Mouse (Mus musculus) gonadal fat pad, adult 2 months (tissue): Measurements from ENCODE around the gene Bco2. TPM values are rescaled to one million over a fixed set of nuclear protein-coding genes. Genes with fewer than 3 reads are reported as not detected.

ENCODE experiments used
- DNase-seq: peaks from one replicate; pipeline ENCODE4 v3.0.0-alpha.2; 2012; ENCODE audit warnings: low read depth
- polyA plus RNA-seq: library from polyadenylated mRNA; depleted of rRNA; stranded (reverse); fragments of >200 nt; gene quantifications from 2 replicates; pipeline ENCODE4 v1.2.3, GENCODE M21; 2012; rRNA removed

Bco2 gene
- polyA plus RNA-seq, 1 experiment = 0.34 TPM

DNA sequence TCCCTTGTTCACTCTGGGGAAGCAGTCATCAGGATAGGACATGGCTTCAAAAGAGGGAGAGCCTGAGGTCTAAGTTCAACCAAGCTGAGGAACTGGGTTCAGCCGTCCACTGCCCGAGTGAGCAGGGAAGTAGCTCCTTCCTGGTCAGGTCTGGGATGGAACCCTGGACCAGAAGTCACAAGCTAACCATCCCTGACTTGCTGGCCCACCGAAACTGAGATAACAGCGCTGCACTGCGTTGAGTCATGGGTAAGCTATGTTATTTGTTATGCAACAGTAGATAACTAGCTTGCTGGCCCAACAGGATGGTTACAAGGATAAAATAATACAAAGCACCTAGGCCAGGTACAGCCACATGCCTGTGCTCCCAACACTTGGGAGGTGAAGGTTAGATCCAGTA lies 39.5 kb downstream of the Bco2 start:
- DNase-seq = no peak

DNA sequence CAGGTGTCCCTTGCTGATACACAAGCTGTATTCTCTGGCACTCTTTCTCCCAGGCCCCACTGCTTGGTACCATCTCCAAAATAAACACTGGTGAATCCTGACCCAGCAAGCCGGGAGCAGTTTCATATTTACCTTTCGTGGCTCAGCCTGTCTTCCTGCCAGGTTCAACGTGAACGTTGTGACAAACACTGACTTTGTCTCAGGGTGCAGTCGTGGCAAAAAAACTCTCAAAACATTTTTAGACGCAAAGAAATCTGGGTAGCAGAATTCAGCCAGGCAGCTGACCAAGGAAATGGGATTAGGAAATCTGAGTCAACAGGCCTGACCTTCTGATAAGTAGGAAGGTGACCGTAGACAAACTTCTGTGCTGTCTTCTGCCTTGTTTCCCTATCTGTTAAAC lies 47.4 kb downstream of the Bco2 start:
- DNase-seq = peak; percentile 85

DNA sequence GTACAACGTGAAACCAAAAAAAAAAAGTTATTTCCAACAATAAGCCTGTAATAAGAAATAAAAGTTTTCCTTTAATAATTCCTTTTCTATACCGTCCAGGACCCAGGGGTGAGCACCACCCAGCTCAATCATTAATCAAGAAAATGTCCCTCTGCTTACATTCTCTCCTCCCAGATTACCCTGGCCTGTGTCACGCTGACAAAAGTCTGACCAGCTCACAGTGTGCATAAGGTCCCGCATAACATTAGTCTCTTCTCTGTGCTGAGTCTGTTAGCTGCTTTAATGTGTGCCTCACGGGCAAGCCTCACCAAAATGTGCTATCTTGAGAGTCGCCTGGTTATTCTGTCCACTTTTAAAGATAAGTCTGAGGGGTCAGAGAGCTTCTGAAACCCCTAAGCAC lies 49.6 kb downstream of the Bco2 start:
- DNase-seq = no peak

DNA sequence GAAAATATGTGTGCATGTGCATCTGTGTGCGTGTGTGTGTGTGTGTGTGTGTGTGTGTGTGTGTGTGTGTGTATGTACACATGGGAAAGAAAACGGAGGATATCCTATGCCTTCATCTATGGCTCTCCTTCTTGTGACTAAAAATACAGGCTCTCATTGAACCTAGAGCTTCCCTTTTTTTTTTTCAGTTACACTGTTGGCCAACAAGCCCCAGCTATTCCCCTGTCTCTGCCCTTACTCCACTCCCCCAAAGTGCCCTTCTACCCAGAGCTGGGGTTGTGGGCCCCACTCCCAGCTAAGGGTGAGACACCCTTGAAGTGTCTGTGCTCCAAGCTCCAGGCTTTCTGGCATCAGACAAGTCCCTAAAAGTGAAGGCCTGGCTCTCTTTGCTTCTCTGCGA lies 52.0 kb downstream of the Bco2 start:
- DNase-seq = no peak

DNA sequence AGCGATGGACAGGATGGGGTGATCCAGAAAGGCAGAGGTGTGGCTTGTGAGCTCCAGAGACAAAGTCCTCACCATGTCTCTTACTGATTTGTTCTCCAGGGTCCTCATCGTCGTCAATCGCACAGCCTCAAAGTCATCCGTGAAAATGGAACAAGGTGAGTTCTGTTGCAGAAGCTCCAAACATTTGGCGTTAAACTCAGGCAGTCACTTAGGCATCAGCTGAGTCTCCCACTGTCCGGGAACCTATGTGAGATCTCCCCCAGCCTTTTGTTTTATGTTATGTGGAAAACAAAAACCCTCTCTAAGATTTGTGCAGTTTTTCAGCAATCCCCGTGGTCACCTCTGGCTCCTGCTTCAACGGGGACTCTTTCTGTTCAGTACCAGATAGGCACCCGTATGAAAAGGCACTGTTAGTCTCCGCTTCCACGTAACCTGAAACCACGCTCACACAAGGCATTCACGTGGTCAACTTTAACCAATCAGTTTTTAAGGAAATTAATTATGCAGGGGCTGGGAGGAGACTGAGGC lies 53.9 kb downstream of the Bco2 start:
- DNase-seq = no peak

DNA sequence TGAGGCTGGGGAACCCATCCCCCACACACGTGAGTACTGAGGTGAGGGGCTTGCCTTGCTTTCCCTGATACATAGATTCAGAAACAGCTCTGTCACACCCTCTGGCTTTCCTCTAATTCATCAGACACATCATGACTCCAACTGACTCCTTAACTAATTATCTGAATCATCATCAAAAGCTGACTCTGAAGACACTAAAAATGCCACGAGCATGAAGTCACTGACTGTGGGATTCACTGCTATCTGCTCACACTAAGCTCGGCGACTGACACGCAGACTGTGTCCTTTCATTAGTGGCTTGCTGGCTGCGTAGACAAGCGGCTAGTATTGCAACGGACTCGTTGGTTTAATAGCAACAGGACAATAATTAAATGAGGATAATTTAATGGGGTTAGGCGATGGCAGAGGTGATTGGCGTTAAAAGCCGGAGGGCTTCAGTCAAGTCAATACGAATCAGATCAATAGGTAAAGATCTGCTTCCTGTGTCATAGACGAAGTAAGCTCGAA lies 54.5 kb downstream of the Bco2 start:
- DNase-seq = no peak

DNA sequence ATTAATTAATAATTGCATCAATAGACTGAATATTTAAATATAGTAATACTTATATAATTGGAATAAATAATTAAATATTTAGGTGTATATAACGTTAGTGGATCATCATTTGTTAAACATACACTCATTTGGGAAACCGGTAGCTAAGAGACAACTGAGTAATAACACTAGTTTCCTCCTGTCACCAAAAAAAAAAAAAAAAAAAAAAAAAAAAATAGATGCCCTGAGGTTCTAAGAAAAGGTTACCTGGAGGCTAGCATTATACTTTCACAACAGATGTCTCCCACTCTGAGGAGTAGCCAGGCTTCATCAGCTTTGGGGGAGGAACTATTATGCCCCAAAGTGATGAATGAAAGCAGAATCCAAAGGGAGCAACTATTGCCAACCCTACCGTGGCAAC lies 55.2 kb downstream of the Bco2 start:
- no peak for DNase-seq

DNA sequence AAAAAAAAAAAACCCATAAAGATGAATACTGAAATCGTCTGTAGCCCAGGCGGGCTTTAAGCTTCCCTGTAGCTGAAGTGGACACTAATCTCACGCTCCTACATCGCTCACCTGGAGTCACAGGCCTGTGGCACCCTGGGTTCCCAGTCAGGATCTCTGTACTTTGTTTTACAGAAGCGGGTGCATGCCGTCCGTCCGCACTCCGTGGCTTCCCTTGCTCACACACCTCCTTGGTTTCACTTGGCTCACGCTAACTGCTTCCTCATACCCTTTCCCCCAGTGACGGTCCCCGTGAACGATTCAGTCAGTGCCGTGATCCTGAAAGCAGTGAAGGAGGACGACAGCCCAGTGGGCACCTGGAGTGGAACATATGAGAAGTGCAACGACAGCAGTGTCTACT lies 56.2 kb downstream of the Bco2 start:
- no peak for DNase-seq

DNA sequence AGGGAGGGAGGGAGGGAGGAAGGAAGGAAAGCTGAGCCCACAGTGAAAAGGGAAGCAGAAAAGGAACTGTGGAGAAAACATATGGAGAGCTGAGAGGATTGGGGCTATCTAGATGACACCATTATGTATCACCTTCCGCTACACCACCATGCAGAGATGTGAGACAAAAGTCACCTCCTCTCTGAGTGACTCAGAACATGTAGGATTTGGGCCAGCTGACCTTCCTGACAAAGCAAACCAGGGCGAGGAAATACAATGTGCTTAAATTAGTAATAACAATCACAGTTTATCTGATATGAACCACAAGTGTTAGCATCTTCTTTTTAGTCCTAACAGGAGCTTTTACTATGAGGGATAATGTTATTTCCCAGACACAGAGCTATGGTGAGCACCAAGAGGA lies 57.4 kb downstream of the Bco2 start:
- DNase-seq = no peak

DNA sequence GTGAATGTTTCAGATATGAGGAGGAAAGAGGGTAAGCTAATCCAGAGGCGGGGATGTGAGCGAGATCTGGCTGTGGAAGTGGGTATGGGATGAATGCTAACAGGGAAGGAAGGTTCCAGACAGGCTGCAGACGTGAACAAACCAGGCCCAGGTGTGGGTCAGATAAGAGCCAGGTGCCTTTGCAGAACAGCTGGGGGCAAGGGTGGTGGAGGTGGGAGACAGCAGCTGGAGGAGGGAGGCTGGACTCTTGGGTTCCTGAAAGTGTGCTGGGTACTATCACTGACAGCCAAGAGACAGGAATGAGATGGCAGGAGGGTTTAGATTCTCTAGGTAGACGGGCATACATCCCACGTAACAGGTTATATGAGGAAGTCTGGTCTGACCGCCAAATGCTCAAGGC lies 57.9 kb downstream of the Bco2 start:
- no peak for DNase-seq

DNA sequence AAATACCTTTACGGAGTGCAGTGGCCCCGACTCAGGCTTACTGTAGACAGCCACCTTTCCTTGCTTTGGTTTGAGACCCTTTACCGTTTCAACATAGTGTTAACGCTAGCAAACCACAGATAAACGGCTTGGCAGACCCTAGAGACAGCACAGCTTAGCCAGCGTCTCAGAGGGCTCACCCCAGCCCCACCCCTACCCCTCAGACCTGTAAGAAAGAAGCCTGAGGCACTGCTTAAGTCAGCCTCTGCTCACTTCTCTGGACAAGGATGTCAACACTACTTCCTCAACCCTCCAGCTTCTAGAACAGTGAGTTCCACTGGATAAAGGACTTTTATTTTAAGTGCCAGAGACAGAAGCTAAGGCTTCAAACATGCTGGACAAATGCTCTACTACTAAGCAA lies 58.4 kb downstream of the Bco2 start:
- DNase-seq = no peak

DNA sequence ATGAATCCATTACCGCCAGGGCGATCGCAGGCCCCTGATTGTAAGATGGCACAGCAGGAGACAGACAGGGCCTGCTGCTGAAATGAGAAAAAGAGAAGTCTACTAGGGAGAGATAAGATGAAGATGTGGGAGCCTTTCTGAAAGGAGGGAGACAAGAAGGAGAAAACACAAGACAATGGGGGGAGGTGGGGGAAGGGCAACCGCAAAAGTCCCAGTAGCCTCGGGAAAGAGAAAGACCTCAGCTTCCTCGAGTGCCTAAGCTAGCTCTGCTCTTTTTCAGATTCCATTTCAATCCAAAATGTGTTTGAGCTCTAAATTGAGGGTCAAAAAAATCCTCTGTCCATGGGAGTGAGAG lies 58.9 kb downstream of the Bco2 start:
- DNase-seq = no peak

DNA sequence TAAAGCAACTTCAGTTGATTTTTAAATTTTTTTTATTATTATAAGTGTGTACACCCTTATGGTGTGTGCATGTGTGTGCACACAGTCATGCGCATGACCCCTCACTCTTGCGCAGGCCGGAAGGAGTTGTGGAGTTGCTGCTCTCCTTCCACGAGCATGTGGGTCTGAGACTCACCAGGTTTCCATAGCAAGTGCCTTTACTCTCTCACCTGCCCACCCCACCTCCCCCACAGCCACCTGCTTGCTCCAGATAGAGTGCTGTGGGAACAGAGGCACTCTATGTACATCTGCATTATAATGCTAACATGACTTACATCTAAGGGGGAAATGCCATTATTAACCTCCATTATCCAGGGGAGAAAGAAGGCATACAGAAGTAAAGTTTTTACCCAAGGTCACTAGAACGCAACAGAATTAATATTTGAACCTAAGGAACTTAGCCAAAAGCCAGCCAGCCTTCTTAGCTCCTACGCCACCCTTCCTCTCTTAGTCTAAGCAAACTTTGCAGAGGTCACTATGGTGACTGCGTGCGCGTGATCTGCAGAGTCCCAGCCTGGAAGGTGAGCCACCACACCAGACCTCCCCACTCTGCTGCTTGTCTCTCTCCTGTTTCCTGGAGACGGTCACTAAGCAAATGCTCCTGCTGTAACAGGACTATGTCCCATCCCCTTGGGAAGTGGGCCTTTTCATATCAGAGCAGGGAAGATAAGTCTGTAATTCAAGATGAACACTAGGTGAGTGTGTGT lies 59.4 kb downstream of the Bco2 start:
- DNase-seq = no peak

DNA sequence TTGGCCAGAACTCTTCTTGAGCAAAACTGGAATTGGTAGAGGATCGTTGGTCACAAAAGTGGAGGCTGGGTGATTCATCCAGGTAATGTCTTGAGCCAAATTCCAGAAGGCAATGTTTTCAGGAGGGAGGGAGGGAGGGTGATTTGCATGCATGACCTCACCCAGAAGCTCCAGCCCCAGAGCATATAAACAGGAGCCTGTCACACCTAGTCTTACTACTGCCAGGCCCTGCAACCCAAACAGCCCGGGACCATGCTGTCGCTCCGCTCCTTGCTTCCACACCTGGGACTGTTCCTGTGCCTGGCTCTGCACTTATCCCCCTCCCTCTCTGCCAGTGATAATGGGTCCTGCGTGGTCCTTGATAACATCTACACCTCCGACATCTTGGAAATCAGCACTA lies 60.7 kb downstream of the Bco2 start, which contains the start of gene Plet1:
Gene Plet1, plus strand, starts transcription at position 215 of the 400 bp plus-strand sequence.
- DNase-seq = no peak

DNA sequence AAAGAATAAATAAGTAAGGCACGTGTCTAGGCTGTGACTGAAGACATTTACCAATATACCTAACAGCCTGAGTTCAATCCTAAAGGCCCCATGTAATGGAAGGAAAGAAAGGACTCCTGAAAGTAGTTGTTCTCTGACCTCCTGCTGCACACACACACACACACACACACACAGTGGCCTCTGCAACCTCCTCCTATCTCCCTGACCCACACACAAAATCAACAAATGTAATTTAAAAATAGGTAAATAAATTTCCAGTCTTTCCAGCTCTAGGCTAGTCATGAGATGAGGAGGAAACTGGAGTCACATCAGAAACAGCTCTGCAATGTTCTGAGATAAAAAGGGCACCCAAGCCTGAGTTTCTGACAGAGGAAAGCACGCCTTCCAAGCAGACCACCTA lies 61.2 kb downstream of the Bco2 start:
- no peak for DNase-seq

DNA sequence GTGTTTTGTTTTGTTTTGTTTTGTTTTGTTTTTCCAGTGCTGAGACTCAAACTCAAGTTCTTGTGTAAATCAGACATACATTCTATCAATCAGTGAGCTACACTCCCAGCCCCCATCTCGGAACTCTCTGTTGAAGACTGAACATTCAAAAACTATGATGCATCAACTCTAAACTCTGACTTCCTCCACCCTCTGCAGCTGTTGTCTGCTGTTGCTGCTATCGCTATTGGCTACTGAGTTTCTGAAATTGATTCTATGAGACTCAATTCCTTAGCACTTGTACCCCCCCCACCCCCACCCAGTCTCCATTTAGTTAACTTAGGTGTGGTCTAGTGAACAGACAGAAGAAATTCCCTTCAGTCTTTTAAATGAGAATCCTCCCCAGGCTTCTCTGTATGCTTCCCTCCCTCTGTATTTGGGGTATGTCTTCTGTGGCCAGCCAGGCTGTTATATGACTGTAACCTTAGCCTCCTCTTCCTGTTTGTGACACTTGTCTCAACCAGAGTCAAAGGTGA lies 63.4 kb downstream of the Bco2 start:
- DNase-seq = no peak

DNA sequence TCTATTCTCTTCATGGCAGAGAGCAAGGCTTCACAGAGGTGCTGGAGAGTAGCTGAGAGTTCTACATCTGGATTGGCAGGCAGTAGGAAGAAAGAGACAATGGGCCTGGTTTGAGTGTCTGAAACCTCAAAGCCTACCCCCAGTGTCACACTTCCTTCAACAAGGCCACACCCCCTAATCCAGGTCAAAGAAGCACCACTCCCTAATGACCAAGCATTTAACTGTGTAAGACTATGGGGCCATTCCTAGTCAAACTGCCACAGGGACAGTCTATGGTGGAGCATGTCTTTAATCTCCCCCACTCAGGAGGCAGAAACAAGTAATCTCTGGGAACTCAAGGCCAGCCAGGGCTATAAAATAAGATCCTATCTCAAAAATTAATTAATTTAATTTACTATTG lies 64.1 kb downstream of the Bco2 start:
- DNase-seq = no peak

DNA sequence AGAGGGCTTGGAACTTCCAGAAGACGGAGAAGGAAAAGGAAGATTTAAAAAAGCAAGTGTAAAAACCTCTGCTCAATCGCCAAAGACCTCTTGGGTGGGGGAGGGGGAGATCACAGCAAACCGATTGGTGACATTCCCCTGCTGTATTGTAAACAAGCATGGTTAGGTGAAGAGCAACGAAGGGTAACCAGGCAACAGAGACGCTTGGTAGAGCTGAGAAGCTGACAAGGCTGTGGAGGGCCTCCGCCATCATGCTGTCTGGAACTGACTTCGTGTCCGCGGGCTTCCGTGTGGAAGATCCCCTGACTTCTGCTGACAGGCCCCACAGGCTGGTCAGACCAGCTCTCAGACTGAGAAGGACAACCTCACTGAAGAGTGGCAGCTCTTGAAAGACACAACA lies 69.5 kb downstream of the Bco2 start:
- DNase-seq = no peak

Other genes starting within 250 kb of the Bco2 start
- 274 and 285 TPM in 2 replicates for gene Rpl10-ps3, start 210.2 kb downstream of the Bco2 start, polyA plus RNA-seq
- gene Plet1, start 60.7 kb downstream of the Bco2 start, polyA plus RNA-seq = 33.1 and 40.7 TPM in 2 replicates
- 50.6 and 51.6 TPM in 2 replicates for gene Pts, start 26.5 kb downstream of the Bco2 start, polyA plus RNA-seq
- gene Il18, start 354 bp downstream of the Bco2 start, polyA plus RNA-seq = 2.7 and 3.5 TPM in 2 replicates
- gene Tex12, start 6.1 kb upstream of the Bco2 start, polyA plus RNA-seq = not detected in 2 replicates
- 162 and 250 TPM in 2 replicates for gene Sdhd, start 48.6 kb upstream of the Bco2 start, polyA plus RNA-seq
- 246 and 300 TPM in 2 replicates for gene Timm8b, start 48.7 kb upstream of the Bco2 start, polyA plus RNA-seq
- gene Pih1d2, start 62.1 kb upstream of the Bco2 start, polyA plus RNA-seq = 3.5 and 5.2 TPM in 2 replicates
- gene Nkapd1, start 62.3 kb upstream of the Bco2 start, polyA plus RNA-seq = 6.1 and 7.7 TPM in 2 replicates
- gene Dlat, start 104.6 kb upstream of the Bco2 start, polyA plus RNA-seq = 46.0 and 58.7 TPM in 2 replicates
- gene Dixdc1, start 184.3 kb upstream of the Bco2 start, polyA plus RNA-seq = 2.5 and 3.3 TPM in 2 replicates
- gene 2310030G06Rik, start 191.4 kb upstream of the Bco2 start, polyA plus RNA-seq = 22.3 and 24.6 TPM in 2 replicates
- gene Cryab, start 196.1 kb upstream of the Bco2 start, polyA plus RNA-seq = 157 and 293 TPM in 2 replicates
- 17.6 and 28.4 TPM in 2 replicates for gene Hspb2, start 197.2 kb upstream of the Bco2 start, polyA plus RNA-seq
- gene Fdxacb1, start 213.1 kb upstream of the Bco2 start, polyA plus RNA-seq = 6.3 TPM in 2 replicates
- 38.9 and 55.4 TPM in 2 replicates for gene Alg9, start 219.8 kb upstream of the Bco2 start, polyA plus RNA-seq
- 109 and 170 TPM in 2 replicates for gene 1110032A03Rik, start 220.3 kb upstream of the Bco2 start, polyA plus RNA-seq